Mouse (Mus musculus): ENCODE measurements around the gene Stat3.
A peak's percentile ranks its signal among the peaks of the same experiment; 100 is the strongest.

The Stat3 gene

GRCm38 (mm10) chr11:100888348-100888820 is 51.0 kb downstream of the Stat3 start:
- no peak for DNase-seq (ENCODE audit: low spot score)

GRCm38 (mm10) chr11:100887764-100888163 is 51.6 kb downstream of the Stat3 start:
- DNase-seq (ENCODE audit: low spot score): no peak

GRCm38 (mm10) chr11:100887236-100887635 is 52.1 kb downstream of the Stat3 start:
- no peak for DNase-seq (ENCODE audit: low spot score)

- peak; percentile 18 for DNase-seq (ENCODE audit: low spot score)
Measured at GRCm38 (mm10) chr11:100886188-100886740, 53.1 kb downstream of the Stat3 start.

- DNase-seq (ENCODE audit: low spot score): no peak
Measured at GRCm38 (mm10) chr11:100885472-100885871, 53.9 kb downstream of the Stat3 start.

- no peak for DNase-seq (ENCODE audit: low spot score)
Measured at GRCm38 (mm10) chr11:100883640-100884039, 55.7 kb downstream of the Stat3 start.

GRCm38 (mm10) chr11:100879321-100880078 is 59.8 kb downstream of the Stat3 start:
- DNase-seq (ENCODE audit: low spot score): no peak

GRCm38 (mm10) chr11:100875761-100876160 is 63.6 kb downstream of the Stat3 start:
- DNase-seq (ENCODE audit: low spot score): no peak

- no peak for DNase-seq (ENCODE audit: low spot score)
Measured at GRCm38 (mm10) chr11:100870968-100871350, 68.4 kb downstream of the Stat3 start.

- no peak for DNase-seq (ENCODE audit: low spot score)
Measured at GRCm38 (mm10) chr11:100870256-100870967, 68.9 kb downstream of the Stat3 start.

- no peak for DNase-seq (ENCODE audit: low spot score)
Measured at GRCm38 (mm10) chr11:100865618-100866017, 73.7 kb downstream of the Stat3 start.

GRCm38 (mm10) chr11:100863141-100863540 is 76.2 kb downstream of the Stat3 start:
- DNase-seq (ENCODE audit: low spot score): no peak

GRCm38 (mm10) chr11:100861836-100862235 is 77.5 kb downstream of the Stat3 start:
- no peak for DNase-seq (ENCODE audit: low spot score)

- DNase-seq (ENCODE audit: low spot score): no peak
Measured at GRCm38 (mm10) chr11:100861335-100861734, 78.0 kb downstream of the Stat3 start.

- DNase-seq (ENCODE audit: low spot score): peak; percentile 84
Measured at GRCm38 (mm10) chr11:100860198-100861048, 78.9 kb downstream of the Stat3 start.

- DNase-seq (ENCODE audit: low spot score): no peak
Measured at GRCm38 (mm10) chr11:100859579-100860075, 79.7 kb downstream of the Stat3 start.

- DNase-seq (ENCODE audit: low spot score): no peak
Measured at GRCm38 (mm10) chr11:100858935-100859578, 80.3 kb downstream of the Stat3 start, which contains the start of gene Stat5a. Stat5a (plus strand) TSS chr11:100859351.

GRCm38 (mm10) chr11:100857960-100858359 is 81.4 kb downstream of the Stat3 start:
- no peak for DNase-seq (ENCODE audit: low spot score)

GRCm38 (mm10) chr11:100855178-100855577 is 84.2 kb downstream of the Stat3 start:
- no peak for DNase-seq (ENCODE audit: low spot score)

GRCm38 (mm10) chr11:100854268-100854667 is 85.1 kb downstream of the Stat3 start:
- DNase-seq (ENCODE audit: low spot score): no peak

GRCm38 (mm10) chr11:100853018-100853417 is 86.3 kb downstream of the Stat3 start:
- no peak for DNase-seq (ENCODE audit: low spot score)

All from embryo, embryonic 10 days (tissue).